Mouse (Mus musculus): ENCODE measurements around the gene Ergic3.

DNA sequence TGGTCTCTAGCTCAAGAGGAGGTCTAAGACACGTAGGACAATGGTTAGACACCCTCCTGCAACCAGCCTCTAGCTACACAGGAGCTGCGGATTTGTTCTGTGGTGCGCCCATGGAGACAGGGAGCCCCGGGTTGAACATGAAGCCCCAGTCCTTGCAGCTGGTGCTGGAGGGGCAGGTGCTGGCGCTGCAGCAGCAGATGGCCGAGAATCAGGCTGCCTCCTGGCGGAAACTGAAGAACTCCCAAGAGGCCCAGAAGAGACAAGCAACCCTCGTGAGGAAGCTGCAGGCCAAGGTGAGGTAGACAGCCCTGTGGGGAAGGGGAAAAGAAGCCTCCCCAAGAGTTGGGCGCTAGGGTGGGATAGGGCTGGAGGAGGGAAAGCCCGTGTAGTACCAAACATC, 46.0 kb upstream of the Ergic3 start:
- no peak for TF ChIP-seq CTCF (IDR thresholded peaks at IDR 0.05; ENCODE audit: insufficient read depth, low read depth, low read length)
- no peak for TF ChIP-seq POLR2A (IDR thresholded peaks at IDR 0.05; ENCODE audit: insufficient read depth, low read depth, low read length)

Measured in olfactory bulb, adult 2 months (tissue).